Mouse (Mus musculus) left cerebral cortex, postnatal 14 days (tissue): Measurements from ENCODE around the gene Coro1c. TPM values are rescaled to one million over a fixed set of nuclear protein-coding genes. Genes with fewer than 3 reads are reported as not detected.

Experiments used
- DNase-seq, 2 experiments: peaks; one replicate each; pipeline ENCODE4 v3.0.0; 2021 to 2022; ENCODE audit warnings: low spot score in 2 of 2, mixed read lengths in 1 of 2
- intact Hi-C: fragments of 180-260 bp; cut with DNase I; formaldehyde crosslinking; loops from one replicate; pipeline ENCODE4 v1.15.1; 2025
- total RNA-seq, 2 experiments: library from RNA; stranded (reverse); gene quantifications; 2 replicates each; pipeline ENCODE4 v1.2.3; 2021

Gene Coro1c
- total RNA-seq, 2 experiments from 2014 or later = 97.7 to 102 TPM

GRCm38 (mm10) chr5:113890874-113891273 is 17.7 kb downstream of the Coro1c start:
- no peak for DNase-seq
- intact Hi-C loops = no loop called here

- intact Hi-C loops = no loop called here
- DNase-seq = no peak
Measured at GRCm38 (mm10) chr5:113889912-113890311, 18.6 kb downstream of the Coro1c start.

- DNase-seq = no peak
- intact Hi-C loops = no loop called here
Measured at GRCm38 (mm10) chr5:113889181-113889906, 19.2 kb downstream of the Coro1c start.

GRCm38 (mm10) chr5:113888186-113888795 is 20.3 kb downstream of the Coro1c start:
- no peak for DNase-seq
- intact Hi-C loops = no loop called here

GRCm38 (mm10) chr5:113887132-113887531 is 21.4 kb downstream of the Coro1c start:
- no peak for DNase-seq
- intact Hi-C loops = no loop called here

DNA sequence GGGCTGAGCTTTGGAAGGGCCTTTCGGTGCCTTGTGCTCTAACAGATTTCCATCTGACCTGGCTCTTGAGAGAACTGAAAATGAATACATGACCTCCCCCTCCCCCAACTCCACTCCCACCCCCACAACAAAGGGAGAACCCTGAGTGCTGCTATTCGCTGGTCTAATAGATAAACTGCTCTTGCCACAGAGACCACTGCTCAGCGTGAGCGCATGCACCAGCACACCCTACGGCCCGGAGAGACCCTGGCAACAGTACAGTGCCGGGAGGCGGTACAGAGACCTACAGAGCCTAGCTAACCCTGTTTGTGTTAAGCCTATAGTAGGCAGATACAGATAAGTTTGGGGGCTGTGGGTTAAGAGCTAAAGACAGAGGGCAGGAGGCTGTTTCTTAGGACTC is 22.9 kb downstream of the Coro1c start:
- no peak for DNase-seq
- intact Hi-C loops = no loop called here

DNA sequence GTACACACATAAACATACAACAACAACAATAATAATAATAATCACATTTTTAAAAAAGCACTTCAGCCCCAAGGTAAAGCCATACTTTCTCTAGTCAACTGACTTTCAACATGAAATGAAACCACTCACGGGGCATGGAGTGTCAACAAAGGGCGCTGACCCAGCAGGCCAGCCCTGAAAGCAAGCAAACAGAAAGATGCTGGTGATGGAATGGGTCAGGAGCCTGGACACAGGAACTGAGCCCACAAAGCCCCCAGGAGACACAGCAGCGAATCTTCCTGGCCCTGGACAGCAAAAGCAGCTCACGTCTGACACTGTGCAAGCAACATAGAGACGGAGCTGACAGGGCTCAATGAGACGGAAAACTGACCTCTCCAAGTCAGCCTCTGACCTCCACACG is 23.8 kb downstream of the Coro1c start:
- intact Hi-C loops = no loop called here
- no peak for DNase-seq

GRCm38 (mm10) chr5:113883384-113883771 is 25.2 kb downstream of the Coro1c start:
- intact Hi-C loops = no loop called here
- DNase-seq = no peak

GRCm38 (mm10) chr5:113882566-113883383 is 25.8 kb downstream of the Coro1c start:
- intact Hi-C loops = no loop called here
- DNase-seq = peak; percentile 58 to 67

DNA sequence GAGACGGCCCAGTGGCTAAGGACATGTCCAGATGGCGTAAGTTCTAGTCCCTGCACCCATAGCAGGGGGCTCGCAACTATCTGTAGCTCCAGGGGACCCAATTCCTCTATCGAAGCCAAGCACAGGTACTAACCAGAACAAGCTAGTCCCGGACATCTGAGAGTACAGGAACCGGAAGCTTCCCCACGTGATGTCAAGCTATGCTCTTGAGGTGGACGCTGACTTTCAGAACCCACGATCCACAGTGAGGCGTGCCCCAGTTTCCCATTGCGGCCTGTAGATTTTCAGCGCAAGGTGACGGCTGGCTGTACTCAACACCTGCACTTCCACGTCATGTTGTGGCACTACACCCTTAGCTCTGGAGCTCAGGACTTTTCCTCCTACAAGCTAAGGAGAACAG is 27.4 kb downstream of the Coro1c start:
- no peak for DNase-seq
- intact Hi-C loops = no loop called here

GRCm38 (mm10) chr5:113878943-113879617 is 29.5 kb downstream of the Coro1c start:
- peak in 1 of 2 experiments; percentile 45 for DNase-seq
- intact Hi-C loops = no loop called here

- no peak for DNase-seq
- intact Hi-C loops = no loop called here
Measured at GRCm38 (mm10) chr5:113877565-113877964, 31.0 kb downstream of the Coro1c start.

- no peak for DNase-seq
- intact Hi-C loops = no loop called here
Measured at GRCm38 (mm10) chr5:113876176-113876575, 32.4 kb downstream of the Coro1c start.

- no peak for DNase-seq
- intact Hi-C loops = no loop called here
Measured at GRCm38 (mm10) chr5:113875625-113876024, 32.9 kb downstream of the Coro1c start.

GRCm38 (mm10) chr5:113874063-113875024 is 34.2 kb downstream of the Coro1c start:
- DNase-seq = no peak
- intact Hi-C loops = loop anchor here (5.0 kb wide), 1 partner anchor 33 kb away; the partner anchor contains the start of gene Coro1c

- intact Hi-C loops = loop anchor here (5.0 kb wide), 1 partner anchor 34 kb away; the partner anchor contains the start of gene Coro1c
- DNase-seq = peak; percentile 67 to 90
Measured at GRCm38 (mm10) chr5:113872936-113873912, 35.3 kb downstream of the Coro1c start.

- DNase-seq = peak in 1 of 2 experiments; percentile 66
- intact Hi-C loops = loop anchor here (5.0 kb wide), 1 partner anchor 35 kb away; the partner anchor contains the start of gene Coro1c
Measured at GRCm38 (mm10) chr5:113871903-113872548, 36.5 kb downstream of the Coro1c start.
